Mouse (Mus musculus): ENCODE measurements around the gene Atad5. TPM values are rescaled to one million over a fixed set of nuclear protein-coding genes. Genes with fewer than 3 reads are reported as not detected.
A peak's percentile ranks its signal among the peaks of the same experiment; 100 is the strongest.

Atad5 gene
- total and polyA plus RNA-seq, 2 experiments from 2014 or later: 3.2 to 10.6 TPM

DNA sequence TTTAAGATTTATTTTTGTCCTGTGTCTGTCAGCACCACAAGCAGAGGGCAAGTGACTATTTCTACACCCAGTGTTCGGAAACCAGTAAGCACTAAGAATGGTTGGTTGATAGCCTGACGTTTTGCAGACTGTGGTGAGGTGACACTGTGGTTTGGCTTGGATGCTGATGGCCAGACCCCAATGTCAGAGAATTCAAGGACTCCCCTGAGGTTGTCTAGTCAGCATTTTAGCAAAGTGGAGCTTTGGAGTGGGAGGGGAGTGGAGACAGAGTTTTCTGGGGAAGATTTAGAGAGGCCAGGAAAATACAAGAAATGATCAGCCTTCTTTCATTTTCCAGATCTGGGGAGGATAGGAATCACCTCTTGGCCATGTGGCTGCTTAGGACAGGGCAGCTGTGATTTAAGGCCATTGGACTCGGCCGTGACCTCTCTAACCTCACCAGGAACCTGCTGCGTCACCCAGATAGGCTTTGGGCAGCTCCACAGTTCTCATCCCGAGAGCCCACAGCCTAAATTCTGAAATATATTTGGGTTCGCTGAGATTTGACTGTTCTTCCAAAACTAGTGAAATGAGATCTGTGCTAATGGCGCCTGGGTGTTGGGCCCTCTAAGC, 60.3 kb downstream of the Atad5 start:
- Histone ChIP-seq H3K4me1 (ENCODE audit: insufficient read depth) (0 out of 2 replicates have a peak, but pooled peaks cover 4% of the 10 kb centered on the region), H3K36me3 (ENCODE audit: insufficient read depth) (no peaks in the 10 kb centered on the region), H3K9me3 (ENCODE audit: low read length) (no peaks in the 10 kb centered on the region), H3K27ac (ENCODE audit: low read depth, low read length) (no peak overlapping the region), H3K4me3 (ENCODE audit: low read depth, low read length) (no peak overlapping the region), H3K4me2 (ENCODE audit: low read depth) (no peak overlapping the region), H3K27me3 (ENCODE audit: insufficient read depth, low read length) (peaks cover 16% of the 10 kb centered on the region), H3K9ac (no peak overlapping the region)
- WGBS: 89% methylated on average over 8 of the region's 8 CpGs
- no peak for TF ChIP-seq CTCF (IDR thresholded peaks at IDR 0.05; ENCODE audit: low read depth)
- no peak for DNase-seq
- no peak for ATAC-seq

DNA sequence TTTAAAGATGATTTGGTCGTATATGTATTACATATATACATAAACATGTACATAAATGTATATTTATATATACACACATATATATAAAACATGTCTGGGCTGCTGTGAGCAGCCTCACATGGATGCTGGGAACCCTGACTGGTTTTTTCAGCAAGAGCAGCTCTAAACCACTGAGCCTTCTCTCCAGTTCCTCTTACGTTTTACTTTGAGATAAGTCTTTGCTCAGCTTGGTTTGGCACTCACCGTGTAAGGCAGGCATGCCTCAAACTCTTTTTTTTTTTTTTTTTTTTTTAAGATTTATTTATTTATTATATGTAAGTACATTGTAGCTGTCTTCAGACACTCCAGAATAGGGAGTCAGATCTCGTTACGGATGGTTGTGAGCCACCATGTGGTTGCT, 61.4 kb downstream of the Atad5 start:
- no peak overlapping the region for H3K4me2 ChIP-seq (ENCODE audit: low read depth)
- DNase-seq: no peak
- H3K27me3 ChIP-seq (ENCODE audit: insufficient read depth, low read length): peaks cover 24% of the 10 kb centered on the region
- TF ChIP-seq CTCF (IDR thresholded peaks at IDR 0.05; ENCODE audit: low read depth): no peak
- H3K4me3 ChIP-seq (ENCODE audit: low read depth, low read length): no peak overlapping the region
- WGBS: 77% methylated on average over 5 of the region's 5 CpGs
- ATAC-seq: no peak
- 0 out of 2 replicates have a peak, but pooled peaks cover 4% of the 10 kb centered on the region for H3K4me1 ChIP-seq (ENCODE audit: insufficient read depth)
- no peaks in the 10 kb centered on the region for H3K36me3 ChIP-seq (ENCODE audit: insufficient read depth)
- H3K9me3 ChIP-seq (ENCODE audit: low read length): no peaks in the 10 kb centered on the region
- H3K9ac ChIP-seq: no peak overlapping the region
- H3K27ac ChIP-seq (ENCODE audit: low read depth, low read length): no peak overlapping the region

DNA sequence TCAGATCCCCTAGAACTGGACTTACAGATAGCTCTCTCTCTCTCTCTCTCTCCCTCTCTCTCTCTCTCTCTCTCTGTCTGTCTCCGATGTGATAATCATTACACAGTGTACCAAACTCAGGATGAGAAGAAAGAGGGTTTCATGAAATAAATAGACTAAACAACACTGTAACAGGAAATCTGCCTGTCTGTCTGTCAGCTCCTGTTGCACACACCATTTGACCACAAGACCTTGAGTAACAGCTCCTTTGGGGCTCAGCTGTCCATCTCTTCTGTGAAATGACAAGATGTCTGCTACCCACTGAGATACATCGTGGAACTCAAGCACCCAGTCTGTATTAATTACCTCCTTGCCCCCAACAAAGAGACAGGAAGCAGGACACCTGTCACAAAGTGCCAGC, 62.3 kb downstream of the Atad5 start:
- ATAC-seq (no peak), DNase-seq (no peak)
- no peak for TF ChIP-seq CTCF (IDR thresholded peaks at IDR 0.05; ENCODE audit: low read depth)
- WGBS: 63% methylated on average over 2 of the region's 2 CpGs
- Histone ChIP-seq H3K9ac (no peak overlapping the region), H3K27ac (ENCODE audit: low read depth, low read length) (no peak overlapping the region), H3K4me1 (ENCODE audit: insufficient read depth) (0 out of 2 replicates have a peak, but pooled peaks cover 4% of the 10 kb centered on the region), H3K9me3 (ENCODE audit: low read length) (no peaks in the 10 kb centered on the region), H3K27me3 (ENCODE audit: insufficient read depth, low read length) (peaks cover 24% of the 10 kb centered on the region), H3K36me3 (ENCODE audit: insufficient read depth) (no peaks in the 10 kb centered on the region), H3K4me2 (ENCODE audit: low read depth) (no peak overlapping the region), H3K4me3 (ENCODE audit: low read depth, low read length) (no peak overlapping the region)

DNA sequence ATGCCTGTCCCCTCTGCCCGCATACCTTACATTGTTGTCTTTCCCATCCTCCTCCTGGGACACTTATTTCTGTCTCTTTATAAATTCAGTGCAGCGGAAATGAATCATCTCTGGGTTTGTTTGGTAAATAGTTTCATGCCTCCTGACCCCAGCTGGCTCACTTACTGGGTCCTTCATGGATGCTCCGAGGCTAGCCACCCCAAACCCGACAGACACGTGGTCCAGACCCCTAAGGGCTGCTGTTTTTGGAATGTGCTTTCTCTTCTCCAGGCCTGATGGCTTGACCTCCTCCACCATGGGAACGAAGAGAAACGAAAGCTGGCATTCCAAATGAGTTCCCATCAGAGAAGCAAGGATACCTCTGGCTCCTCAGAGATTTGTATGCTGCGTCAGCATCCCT, 63.2 kb downstream of the Atad5 start:
- DNase-seq (no peak), ATAC-seq (no peak)
- Histone ChIP-seq H3K4me2 (ENCODE audit: low read depth) (no peak overlapping the region), H3K9me3 (ENCODE audit: low read length) (no peaks in the 10 kb centered on the region), H3K27me3 (ENCODE audit: insufficient read depth, low read length) (peaks cover 24% of the 10 kb centered on the region), H3K36me3 (ENCODE audit: insufficient read depth) (no peaks in the 10 kb centered on the region), H3K9ac (no peak overlapping the region), H3K27ac (ENCODE audit: low read depth, low read length) (no peak overlapping the region), H3K4me3 (ENCODE audit: low read depth, low read length) (no peak overlapping the region), H3K4me1 (ENCODE audit: insufficient read depth) (0 out of 2 replicates have a peak, but pooled peaks cover 4% of the 10 kb centered on the region)
- WGBS: 85% methylated on average over 8 of the region's 8 CpGs
- no peak for TF ChIP-seq CTCF (IDR thresholded peaks at IDR 0.05; ENCODE audit: low read depth)

DNA sequence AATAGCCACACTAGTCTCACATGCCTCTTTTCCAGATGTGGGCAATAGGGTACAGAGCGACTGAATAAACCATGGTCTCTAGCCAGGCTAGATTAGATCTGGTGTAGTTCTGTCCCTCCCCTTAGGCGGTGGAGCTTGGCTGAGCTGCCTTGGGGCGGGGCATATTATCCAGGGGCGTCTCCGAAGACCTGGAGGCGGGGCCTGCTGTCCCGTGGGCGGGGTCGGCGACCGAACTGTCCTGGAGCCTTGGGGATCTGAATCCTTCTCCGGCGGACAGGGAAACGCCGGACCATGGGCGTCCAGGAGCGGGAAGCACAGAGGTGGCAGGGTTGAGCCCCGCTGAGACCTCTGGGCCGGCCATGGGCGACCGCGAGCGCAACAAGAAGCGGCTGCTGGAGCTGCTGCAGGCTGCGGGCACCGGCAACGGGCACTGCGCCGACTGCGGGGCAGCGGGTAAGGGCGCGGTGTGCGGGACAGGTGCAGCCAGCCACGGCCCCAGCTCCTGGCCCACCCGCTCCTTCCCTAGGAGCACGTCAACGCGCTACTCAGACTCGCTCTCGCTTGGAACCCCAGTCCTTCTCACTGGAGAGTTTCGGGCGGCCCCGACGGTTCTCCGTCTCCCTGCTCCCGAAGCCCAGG, 64.8 kb downstream of the Atad5 start, which contains the start of gene Adap2:
Gene Adap2 (plus strand): TSS at position 249 of the 639 bp plus-strand sequence.
- 3% methylated on average over 46 of the region's 47 CpGs for WGBS
- Histone ChIP-seq H3K27ac (ENCODE audit: low read depth, low read length) (no peak within 1 kb of the TSS), H3K36me3 (ENCODE audit: insufficient read depth) (no peaks in the 10 kb centered on the region), H3K4me1 (ENCODE audit: insufficient read depth) (0 out of 2 replicates have a peak, but pooled peaks cover 4% of the 10 kb centered on the region), H3K9ac (peak within 1 kb of the TSS; percentile 35), H3K4me2 (ENCODE audit: low read depth) (peak within 1 kb of the TSS; percentile 62), H3K9me3 (ENCODE audit: low read length) (no peaks in the 10 kb centered on the region), H3K4me3 (ENCODE audit: low read depth, low read length) (peak within 1 kb of the TSS; percentile 41), H3K27me3 (ENCODE audit: insufficient read depth, low read length) (peaks cover 24% of the 10 kb centered on the region)
- peak; percentile 62 for ATAC-seq
- TF ChIP-seq CTCF (IDR thresholded peaks at IDR 0.05; ENCODE audit: low read depth): no peak
- DNase-seq: peak; percentile 23

DNA sequence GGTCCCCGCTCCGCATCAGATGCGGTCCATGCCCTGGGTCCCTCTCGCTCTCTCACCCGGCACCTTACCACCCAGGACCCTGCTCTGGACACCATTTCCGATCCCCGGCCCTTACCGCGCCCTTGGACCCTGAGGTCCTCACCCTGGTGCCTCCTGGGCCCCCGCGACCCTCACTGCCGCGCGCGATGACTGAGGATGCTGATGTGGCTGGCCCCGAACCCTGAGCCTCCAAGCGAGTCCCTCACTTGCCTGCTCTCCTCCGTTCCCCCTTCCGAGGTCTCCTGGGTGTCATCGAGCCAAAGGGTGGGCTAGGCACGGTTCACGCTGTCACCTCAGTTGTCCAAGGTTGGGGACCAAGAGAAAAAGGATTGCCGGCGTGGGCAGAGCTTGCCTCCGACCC, 65.3 kb downstream of the Atad5 start:
- peak overlapping the region; percentile 35 for H3K9ac ChIP-seq
- no peak for DNase-seq
- no peak for TF ChIP-seq CTCF (IDR thresholded peaks at IDR 0.05; ENCODE audit: low read depth)
- 27% methylated on average over 25 of the region's 25 CpGs for WGBS
- H3K4me2 ChIP-seq (ENCODE audit: low read depth): peak overlapping the region; percentile 62
- peak overlapping the region; percentile 41 for H3K4me3 ChIP-seq (ENCODE audit: low read depth, low read length)
- ATAC-seq: no peak
- H3K27ac ChIP-seq (ENCODE audit: low read depth, low read length): no peak overlapping the region
- H3K27me3 ChIP-seq (ENCODE audit: insufficient read depth, low read length): peaks cover 24% of the 10 kb centered on the region
- no peaks in the 10 kb centered on the region for H3K9me3 ChIP-seq (ENCODE audit: low read length)
- no peaks in the 10 kb centered on the region for H3K36me3 ChIP-seq (ENCODE audit: insufficient read depth)
- 0 out of 2 replicates have a peak, but pooled peaks cover 4% of the 10 kb centered on the region for H3K4me1 ChIP-seq (ENCODE audit: insufficient read depth)

DNA sequence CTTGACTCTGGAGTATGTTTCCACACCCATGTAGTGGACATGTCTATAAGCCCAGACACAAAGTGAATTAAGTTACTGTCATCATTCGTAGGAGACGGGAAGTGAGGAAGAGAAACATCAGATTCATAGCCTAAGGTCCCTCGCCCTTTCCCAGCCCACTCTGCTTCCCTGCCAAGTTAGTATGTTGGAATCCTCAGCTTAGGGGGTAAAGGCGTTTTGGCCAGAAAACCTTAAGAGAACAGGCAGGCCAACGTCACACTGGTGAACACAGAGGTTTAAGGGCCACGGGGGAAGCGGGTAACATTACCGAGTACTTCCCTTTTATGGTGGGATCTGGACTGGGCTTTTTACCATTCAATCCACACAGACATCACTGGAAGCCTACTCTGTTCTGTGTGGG, 66.3 kb downstream of the Atad5 start:
- H3K9me3 ChIP-seq (ENCODE audit: low read length): no peaks in the 10 kb centered on the region
- ATAC-seq (no peak), DNase-seq (no peak)
- no peak overlapping the region for H3K9ac ChIP-seq
- no peak overlapping the region for H3K4me2 ChIP-seq (ENCODE audit: low read depth)
- no peak overlapping the region for H3K27ac ChIP-seq (ENCODE audit: low read depth, low read length)
- peaks cover 24% of the 10 kb centered on the region for H3K27me3 ChIP-seq (ENCODE audit: insufficient read depth, low read length)
- 0 out of 2 replicates have a peak, but pooled peaks cover 4% of the 10 kb centered on the region for H3K4me1 ChIP-seq (ENCODE audit: insufficient read depth)
- TF ChIP-seq CTCF (IDR thresholded peaks at IDR 0.05; ENCODE audit: low read depth): no peak
- no peaks in the 10 kb centered on the region for H3K36me3 ChIP-seq (ENCODE audit: insufficient read depth)
- 87% methylated on average over 8 of the region's 8 CpGs for WGBS
- H3K4me3 ChIP-seq (ENCODE audit: low read depth, low read length): no peak overlapping the region

Measured in forebrain, postnatal 0 days (tissue).